Mouse (Mus musculus) cortical plate, adult 2 months (tissue): ENCODE measurements around the gene Il6st.

ENCODE experiments used
- CTCF ChIP-seq: fragments of 200-500 bp; IDR thresholded peaks from 2 replicates; pipeline ENCODE4 v1.5.1; 2011; ENCODE audit warnings: mild to moderate bottlenecking, control low read depth, low read length; ENCODE audit not compliant: insufficient read depth; ENCODE audit errors: extremely low read depth
- POLR2A ChIP-seq: fragments of 200-500 bp; IDR thresholded peaks from 2 replicates; pipeline ENCODE4 v1.6.1; 2011; ENCODE audit warnings: mild to moderate bottlenecking, low read length, control low read depth; ENCODE audit not compliant: insufficient read depth; ENCODE audit errors: extremely low read depth

DNA sequence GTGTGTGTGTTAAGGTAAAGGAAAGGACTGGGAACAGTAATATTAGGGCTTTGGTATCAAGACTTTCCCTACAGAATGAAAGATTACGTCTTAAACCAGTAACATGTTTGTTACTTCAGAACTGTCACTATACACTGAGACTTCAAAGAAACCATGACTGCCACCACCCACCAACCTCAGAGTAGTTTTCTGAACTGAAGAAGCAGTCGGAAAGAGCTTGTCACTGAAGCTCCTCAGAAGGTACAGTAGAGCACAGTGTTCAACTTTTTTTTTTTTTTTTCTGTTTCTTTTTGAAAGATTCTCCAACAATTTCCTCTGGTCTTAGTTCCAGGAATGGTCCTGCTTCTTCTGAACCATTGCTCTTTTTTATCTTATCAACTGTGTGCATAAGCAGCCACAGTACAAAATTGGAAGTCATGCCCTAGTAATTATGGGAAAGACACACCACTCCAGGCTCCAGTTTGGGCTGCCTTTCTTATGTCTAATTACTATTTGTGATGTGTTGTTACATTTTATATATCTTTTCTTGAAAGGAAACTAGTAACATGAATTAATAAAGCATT is 45.9 kb upstream of the Il6st start:
- TF ChIP-seq POLR2A (no peak), CTCF (no peak)
